Mouse (Mus musculus): ENCODE results near the gene Sh2b2. TPM values are rescaled to one million over a fixed set of nuclear protein-coding genes. Genes with fewer than 3 reads are reported as not detected.

Sh2b2 gene
- polyA plus RNA-seq, 1 experiment from 2014 or later: 17.4 TPM

DNA sequence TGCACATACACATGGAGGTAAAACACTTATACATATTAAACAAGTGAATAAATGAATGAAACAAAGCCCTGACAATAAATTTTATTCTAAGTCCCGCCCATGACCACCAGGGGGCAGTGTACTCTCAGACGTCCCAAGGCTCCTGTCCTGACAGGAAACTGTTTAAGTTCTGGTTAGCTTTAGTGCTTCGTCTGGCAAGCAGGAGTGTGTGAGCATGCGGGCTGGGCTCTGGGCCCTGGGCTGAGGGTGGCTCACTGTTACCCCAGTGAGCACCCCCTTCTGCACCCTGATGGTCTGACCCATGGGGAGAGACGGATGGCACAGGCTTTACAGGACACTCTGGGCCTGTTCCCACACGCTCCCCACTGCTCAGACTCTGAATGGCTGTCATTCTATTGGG, 12.6 kb upstream of the Sh2b2 start:
- H3K9me3 ChIP-seq (replicated peaks): no peaks in the 10 kb centered on the region
- no peak overlapping the region for H3K27ac ChIP-seq
- H3K4me1 ChIP-seq: no peaks in the 10 kb centered on the region
- H3K4me2 ChIP-seq: no peak overlapping the region
- 38% methylated on average over 6 of the region's 6 CpGs for WGBS
- H3K9ac ChIP-seq: no peak overlapping the region; the same call in 1 of the 2 replicates
- peaks cover 23% of the 10 kb centered on the region for H3K36me3 ChIP-seq (ENCODE audit: poor library complexity, severe bottlenecking)
- no peak overlapping the region for H3K4me3 ChIP-seq
- no peaks in the 10 kb centered on the region for H3K27me3 ChIP-seq
- 0 out of 2 replicates have a peak, but pooled peaks have one; percentile 36 for ATAC-seq

- H3K36me3 ChIP-seq (ENCODE audit: poor library complexity, severe bottlenecking): peaks cover 39% of the 10 kb centered on the region
- 21% methylated on average over 17 of the region's 17 CpGs for WGBS
- H3K9ac ChIP-seq: no peak overlapping the region
- no peak overlapping the region for H3K27ac ChIP-seq
- H3K4me2 ChIP-seq: no peak overlapping the region
- no peaks in the 10 kb centered on the region for H3K27me3 ChIP-seq
- H3K9me3 ChIP-seq (replicated peaks): no peaks in the 10 kb centered on the region
- H3K4me3 ChIP-seq: no peak overlapping the region
- H3K4me1 ChIP-seq: no peaks in the 10 kb centered on the region
- ATAC-seq: peak; percentile 68; the same call in 1 of the 2 replicates
These were observed 6.5 kb upstream of the Sh2b2 start for GRCm38 (mm10) chr5:136252899-136253298.

GRCm38 (mm10) chr5:136251004-136251403, 4.6 kb upstream of the Sh2b2 start:
- Histone ChIP-seq H3K9me3 (replicated peaks) (no peaks in the 10 kb centered on the region), H3K4me1 (no peaks in the 10 kb centered on the region), H3K4me3 (no peak overlapping the region), H3K36me3 (ENCODE audit: poor library complexity, severe bottlenecking) (peaks cover 28% of the 10 kb centered on the region), H3K4me2 (no peak overlapping the region), H3K27ac (no peak overlapping the region), H3K9ac (no peak overlapping the region), H3K27me3 (no peaks in the 10 kb centered on the region)
- 46% methylated on average over 7 of the region's 7 CpGs for WGBS
- no peak for ATAC-seq

DNA sequence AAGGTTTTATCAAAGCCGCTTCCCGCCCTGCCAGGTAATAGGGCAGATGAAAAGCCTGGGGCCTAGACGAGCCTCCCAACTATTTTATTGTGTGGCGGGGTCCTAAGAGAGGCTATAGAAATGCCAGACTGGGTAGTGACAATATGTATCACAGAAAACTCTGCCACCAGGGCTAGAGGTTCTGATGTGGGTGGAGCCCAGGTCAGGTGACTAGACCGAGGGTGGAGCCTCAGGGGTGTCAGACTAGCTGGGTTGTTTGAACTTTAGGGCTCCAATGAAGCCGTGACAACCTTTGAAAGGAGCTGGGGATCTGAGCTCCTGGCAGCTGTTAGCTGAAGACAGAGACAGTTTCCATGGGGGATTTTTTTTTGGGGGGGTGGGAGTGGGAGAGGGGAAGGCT, 2.1 kb upstream of the Sh2b2 start:
- H3K36me3 ChIP-seq (ENCODE audit: poor library complexity, severe bottlenecking): peaks cover 20% of the 10 kb centered on the region
- H3K9me3 ChIP-seq (replicated peaks): no peaks in the 10 kb centered on the region
- H3K27ac ChIP-seq: no peak overlapping the region
- no peak for ATAC-seq
- H3K27me3 ChIP-seq: no peaks in the 10 kb centered on the region
- peaks cover 12% of the 10 kb centered on the region for H3K4me1 ChIP-seq
- H3K9ac ChIP-seq: no peak overlapping the region
- WGBS: 64% methylated on average over 6 of the region's 6 CpGs
- no peak overlapping the region for H3K4me3 ChIP-seq
- no peak overlapping the region for H3K4me2 ChIP-seq

GRCm38 (mm10) chr5:136245541-136246451, 560 bp downstream of the Sh2b2 start:
- H3K27me3 ChIP-seq: no peaks in the 10 kb centered on the region
- peak; percentile 11; the same call in 1 of the 2 replicates for ATAC-seq
- 15% methylated on average over 15 of the region's 15 CpGs for whole genome bisulfite sequencing
- peak overlapping the region; percentile 87; the same call in 1 of the 2 replicates for H3K9ac ChIP-seq
- H3K36me3 ChIP-seq (ENCODE audit: poor library complexity, severe bottlenecking): peaks cover 12% of the 10 kb centered on the region
- H3K9me3 ChIP-seq (replicated peaks): no peaks in the 10 kb centered on the region
- H3K4me3 ChIP-seq: peak overlapping the region; percentile 85
- peaks cover 31% of the 10 kb centered on the region for H3K4me1 ChIP-seq
- peak overlapping the region; percentile 91 for H3K4me2 ChIP-seq
- no peak overlapping the region for H3K27ac ChIP-seq

DNA sequence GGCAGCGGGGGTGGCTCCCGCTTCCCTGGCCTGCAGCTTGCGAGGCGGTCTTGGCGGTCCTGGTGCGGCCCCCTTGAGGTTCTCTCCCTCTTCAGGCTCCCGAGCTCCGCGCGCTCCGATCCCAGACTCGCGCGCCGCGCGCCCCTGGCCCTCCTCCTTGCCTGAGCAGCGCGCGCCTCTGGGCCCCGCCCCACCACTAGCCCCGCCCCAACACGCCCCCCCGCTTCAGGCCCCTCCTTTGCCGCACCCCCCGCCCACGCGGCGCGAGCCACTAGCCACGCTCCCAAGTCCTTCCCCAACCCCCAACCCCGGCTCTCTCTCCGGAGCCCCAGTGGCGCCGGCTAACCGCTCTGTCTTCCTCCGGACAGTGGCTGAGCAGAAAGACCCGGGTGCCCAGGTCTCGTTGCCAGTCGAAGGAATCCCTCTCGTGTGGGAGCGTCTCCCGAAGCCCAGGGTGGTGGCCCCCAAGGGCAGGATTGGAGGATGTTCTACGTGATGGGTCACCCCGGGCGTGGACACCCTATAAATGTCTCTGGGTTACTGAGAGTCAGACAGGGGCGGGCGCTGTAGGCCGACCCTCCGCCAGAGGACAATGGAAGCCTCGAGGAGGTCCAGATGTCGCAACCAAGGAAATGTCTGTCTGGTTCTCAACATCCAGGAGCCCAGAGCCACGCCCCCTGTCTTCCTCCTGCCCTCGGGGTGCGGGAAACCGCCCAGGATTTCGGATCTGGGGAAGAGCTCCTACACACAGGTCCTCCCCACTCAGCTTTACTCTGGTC, 1.4 kb downstream of the Sh2b2 start:
- Histone ChIP-seq H3K4me2 (peak overlapping the region; percentile 91), H3K27me3 (no peaks in the 10 kb centered on the region), H3K27ac (peak overlapping the region; percentile 75), H3K4me3 (peak overlapping the region; percentile 85), H3K36me3 (ENCODE audit: poor library complexity, severe bottlenecking) (peaks cover 4% of the 10 kb centered on the region), H3K9me3 (replicated peaks) (no peaks in the 10 kb centered on the region), H3K4me1 (peaks cover 31% of the 10 kb centered on the region), H3K9ac (peak overlapping the region; percentile 87)
- WGBS: 0% methylated on average over 49 of the region's 57 CpGs
- peak; percentile 86 for ATAC-seq

- H3K4me1 ChIP-seq: peaks cover 31% of the 10 kb centered on the region
- under 1% methylated on average over 65 of the region's 67 CpGs for WGBS
- peak overlapping the region; percentile 75 for H3K27ac ChIP-seq
These were observed 2.2 kb downstream of the Sh2b2 start for GRCm38 (mm10) chr5:136243851-136244761.

GRCm38 (mm10) chr5:136241161-136241560, 5.2 kb downstream of the Sh2b2 start:
- 79% methylated on average over 6 of the region's 6 CpGs for WGBS
- Histone ChIP-seq H3K4me1 (peaks cover 44% of the 10 kb centered on the region), H3K4me3 (no peak overlapping the region), H3K27ac (no peak overlapping the region), H3K4me2 (no peak overlapping the region), H3K9me3 (replicated peaks) (no peaks in the 10 kb centered on the region), H3K36me3 (ENCODE audit: poor library complexity, severe bottlenecking) (no peaks in the 10 kb centered on the region), H3K9ac (no peak overlapping the region), H3K27me3 (no peaks in the 10 kb centered on the region)
- no peak for ATAC-seq

More at GRCm38 (mm10) chr5:136243851-136244761, 2.2 kb downstream of the Sh2b2 start:
- peak overlapping the region; percentile 85 for H3K4me3 ChIP-seq
- H3K4me2 ChIP-seq: peak overlapping the region; percentile 91
- H3K9me3 ChIP-seq (replicated peaks): no peaks in the 10 kb centered on the region
- H3K36me3 ChIP-seq (ENCODE audit: poor library complexity, severe bottlenecking): peaks cover 3% of the 10 kb centered on the region; the same call in 1 of the 2 replicates
- peak overlapping the region; percentile 87 for H3K9ac ChIP-seq
- no peaks in the 10 kb centered on the region for H3K27me3 ChIP-seq
- ATAC-seq: peak; percentile 52

DNA sequence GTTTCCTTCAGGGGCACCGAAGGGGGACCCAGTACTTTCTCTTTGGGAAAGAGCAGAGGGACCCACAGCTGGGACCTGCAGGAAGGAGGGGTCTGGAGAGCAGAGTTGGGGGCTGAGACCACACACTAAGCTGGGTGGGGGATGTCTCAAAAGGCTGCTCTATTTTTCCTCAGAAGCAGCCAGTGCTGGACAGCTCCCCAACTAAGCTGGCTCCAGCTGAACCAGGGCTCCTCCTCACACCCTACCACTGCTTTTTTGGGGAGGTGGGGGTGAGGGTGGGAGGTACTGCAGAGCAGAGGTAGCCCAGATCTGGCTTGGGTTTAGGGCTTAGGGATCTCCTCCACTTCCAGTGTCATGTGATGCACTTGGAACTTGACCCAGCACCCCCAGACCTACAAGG, 6.0 kb downstream of the Sh2b2 start:
- WGBS: 68% methylated on average over 1 of the region's 1 CpGs
- H3K4me3 ChIP-seq: no peak overlapping the region
- no peak overlapping the region for H3K9ac ChIP-seq
- H3K27me3 ChIP-seq: no peaks in the 10 kb centered on the region
- no peak overlapping the region for H3K27ac ChIP-seq
- no peak overlapping the region for H3K4me2 ChIP-seq
- H3K4me1 ChIP-seq: peaks cover 43% of the 10 kb centered on the region
- no peaks in the 10 kb centered on the region for H3K9me3 ChIP-seq (replicated peaks)
- H3K36me3 ChIP-seq (ENCODE audit: poor library complexity, severe bottlenecking): no peaks in the 10 kb centered on the region
- ATAC-seq: no peak

GRCm38 (mm10) chr5:136237607-136238006, 8.7 kb downstream of the Sh2b2 start:
- Histone ChIP-seq H3K4me3 (peak overlapping the region; percentile 35), H3K27ac (no peak overlapping the region), H3K9me3 (replicated peaks) (no peaks in the 10 kb centered on the region), H3K27me3 (no peaks in the 10 kb centered on the region), H3K4me2 (peak overlapping the region; percentile 62), H3K36me3 (ENCODE audit: poor library complexity, severe bottlenecking) (no peaks in the 10 kb centered on the region), H3K4me1 (peaks cover 32% of the 10 kb centered on the region), H3K9ac (peak overlapping the region; percentile 50; the same call in 1 of the 2 replicates)
- 2% methylated on average over 19 of the region's 19 CpGs for WGBS
- no peak for ATAC-seq

DNA sequence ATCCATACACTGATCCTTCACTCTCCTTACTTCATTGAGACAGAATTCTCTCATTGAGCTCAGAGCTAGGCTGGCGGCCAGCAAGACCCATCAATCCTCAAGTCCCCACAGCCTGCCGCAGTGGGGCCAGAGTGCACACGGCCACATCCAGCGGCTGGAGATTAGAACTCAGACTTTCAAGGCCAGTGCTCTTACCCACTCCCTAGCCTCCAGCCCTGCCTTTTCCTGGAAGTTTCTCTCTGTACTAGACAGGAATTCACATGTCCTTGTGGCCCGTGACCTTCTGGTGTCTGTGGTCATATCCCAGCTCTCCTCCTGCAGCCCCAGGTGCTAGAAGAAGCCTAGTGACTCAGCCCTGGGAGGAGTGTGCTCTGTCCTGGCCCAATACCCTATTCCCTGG, 9.7 kb downstream of the Sh2b2 start:
- no peak overlapping the region for H3K4me3 ChIP-seq
- no peak for ATAC-seq
- H3K9ac ChIP-seq: no peak overlapping the region
- peaks cover 28% of the 10 kb centered on the region for H3K4me1 ChIP-seq
- peaks cover 6% of the 10 kb centered on the region for H3K36me3 ChIP-seq (ENCODE audit: poor library complexity, severe bottlenecking)
- H3K9me3 ChIP-seq (replicated peaks): no peaks in the 10 kb centered on the region
- H3K27me3 ChIP-seq: no peaks in the 10 kb centered on the region
- WGBS: 84% methylated on average over 5 of the region's 5 CpGs
- no peak overlapping the region for H3K4me2 ChIP-seq
- no peak overlapping the region for H3K27ac ChIP-seq
